Mouse (Mus musculus): Measurements from ENCODE around the gene Zbtb25. TPM values are rescaled to one million over a fixed set of nuclear protein-coding genes. Genes with fewer than 3 reads are reported as not detected.

Zbtb25 gene
- total and polyA plus RNA-seq, 3 experiments: 5.5 to 12.3 TPM; not detected in 1

- DNase-seq (ENCODE audit: low read depth, low spot score): no peak
- peak overlapping the region; percentile 3; the same call in 1 of the 2 replicates for H3K9ac ChIP-seq (ENCODE audit: control insufficient read depth, low read depth, low read length, poor library complexity, severe bottlenecking)
- no peaks in the 10 kb centered on the region for H3K27me3 ChIP-seq (ENCODE audit: control insufficient read depth in 1 of 2, insufficient read depth in 2 of 2, low read length in 2 of 2)
- H3K36me3 ChIP-seq (ENCODE audit: control insufficient read depth in 1 of 2, insufficient read depth in 2 of 2, low read length in 2 of 2): peaks cover 3 to 52% of the 10 kb centered on the region in 2 experiments
- H3K27ac ChIP-seq (ENCODE audit: control insufficient read depth, low read depth, low read length): peak overlapping the region; percentile 40
- H3K9me3 ChIP-seq (replicated peaks; ENCODE audit: insufficient read depth, low read length): no peaks in the 10 kb centered on the region
- H3K4me3 ChIP-seq (ENCODE audit: control insufficient read depth in 1 of 2, insufficient read depth in 1 of 2, low read depth in 2 of 2, low read length in 2 of 2): no peak overlapping the region; a peak in 1 of 4 replicates
- H3K4me1 ChIP-seq (ENCODE audit: control insufficient read depth in 1 of 2, insufficient read depth in 2 of 2, low read length in 2 of 2): peaks cover 17 to 43% of the 10 kb centered on the region in 2 experiments
- peaks cover 87% of the 10 kb centered on the region for H3K79me2 ChIP-seq (ENCODE audit: control insufficient read depth, insufficient read depth, low read length, poor library complexity)
- no peak for TF ChIP-seq RAD21 (IDR thresholded peaks at IDR 0.05; ENCODE audit: low read depth, low read length)
- no peak for TF ChIP-seq HCFC1 (IDR thresholded peaks at IDR 0.05; ENCODE audit: low read depth, low read length)
- TF ChIP-seq TBP (IDR thresholded peaks at IDR 0.05; ENCODE audit: low read depth, low read length): peak; percentile 81
- no peak for TF ChIP-seq EP300 (IDR thresholded peaks at IDR 0.05; ENCODE audit: low read depth in 1 of 2, low read length in 2 of 2)
- TF ChIP-seq TAL1 (IDR thresholded peaks at IDR 0.05; ENCODE audit: low read length): no peak
- no peak for TF ChIP-seq POLR2A (IDR thresholded peaks at IDR 0.05; ENCODE audit: control insufficient read depth in 1 of 2, insufficient read depth in 1 of 2, low read depth in 1 of 2, low read length in 2 of 2, poor library complexity in 1 of 2)
Measured at GRCm38 (mm10) chr12:76374911-76375310, 5.5 kb upstream of the Zbtb25 start.

- H3K9ac ChIP-seq (ENCODE audit: control insufficient read depth, low read depth, low read length, poor library complexity, severe bottlenecking): no peak overlapping the region
- no peak overlapping the region for H3K27ac ChIP-seq (ENCODE audit: control insufficient read depth, low read depth, low read length)
Measured at GRCm38 (mm10) chr12:76373991-76374390, 4.6 kb upstream of the Zbtb25 start.

GRCm38 (mm10) chr12:76372881-76373818 is 3.7 kb upstream of the Zbtb25 start:
- peaks cover 17 to 39% of the 10 kb centered on the region in 2 experiments for H3K4me1 ChIP-seq (ENCODE audit: control insufficient read depth in 1 of 2, insufficient read depth in 2 of 2, low read length in 2 of 2)
- no peaks in the 10 kb centered on the region for H3K9me3 ChIP-seq (replicated peaks; ENCODE audit: insufficient read depth, low read length)
- peak overlapping the region; percentile 87 to 94 for H3K4me3 ChIP-seq (ENCODE audit: control insufficient read depth in 1 of 2, insufficient read depth in 1 of 2, low read depth in 2 of 2, low read length in 2 of 2)
- peak; percentile 73 for DNase-seq (ENCODE audit: low read depth, low spot score)
- H3K79me2 ChIP-seq (ENCODE audit: control insufficient read depth, insufficient read depth, low read length, poor library complexity): peaks cover 90% of the 10 kb centered on the region
- no peaks in the 10 kb centered on the region for H3K27me3 ChIP-seq (ENCODE audit: control insufficient read depth in 1 of 2, insufficient read depth in 2 of 2, low read length in 2 of 2)
- peak overlapping the region; percentile 100 for H3K9ac ChIP-seq (ENCODE audit: control insufficient read depth, low read depth, low read length, poor library complexity, severe bottlenecking)
- peaks cover 3 to 48% of the 10 kb centered on the region in 2 experiments for H3K36me3 ChIP-seq (ENCODE audit: control insufficient read depth in 1 of 2, insufficient read depth in 2 of 2, low read length in 2 of 2)
- H3K27ac ChIP-seq (ENCODE audit: control insufficient read depth, low read depth, low read length): peak overlapping the region; percentile 97
- TF ChIP-seq MXI1 (IDR thresholded peaks at IDR 0.05; ENCODE audit: low read depth, low read length): peak; percentile 30; the same call in 1 of the 2 replicates
- TF ChIP-seq USF2 (IDR thresholded peaks at IDR 0.05; ENCODE audit: borderline replicate concordance in 1 of 2, insufficient read depth in 1 of 2, low read depth in 1 of 2, low read length in 2 of 2): no peak
- TF ChIP-seq JUND (IDR thresholded peaks at IDR 0.05; ENCODE audit: low read depth, low read length): no peak
- TF ChIP-seq ZKSCAN1 (IDR thresholded peaks at IDR 0.05; ENCODE audit: low read depth, low read length): no peak
- no peak for TF ChIP-seq TAL1 (IDR thresholded peaks at IDR 0.05; ENCODE audit: low read length)
- TF ChIP-seq TBP (IDR thresholded peaks at IDR 0.05; ENCODE audit: low read depth, low read length): no peak
- TF ChIP-seq TCF12 (IDR thresholded peaks at IDR 0.05; ENCODE audit: low read depth, low read length): no peak
- TF ChIP-seq SMC3 (IDR thresholded peaks at IDR 0.05; ENCODE audit: low read depth, low read length): no peak
- TF ChIP-seq ETS1 (IDR thresholded peaks at IDR 0.05; ENCODE audit: low read depth, low read length): 0 out of 2 replicates have a peak, but pooled peaks have one; percentile 16
- TF ChIP-seq HCFC1 (IDR thresholded peaks at IDR 0.05; ENCODE audit: low read depth, low read length): no peak
- no peak for TF ChIP-seq MEF2A (IDR thresholded peaks at IDR 0.05; ENCODE audit: extremely low read depth, insufficient replicate concordance, low read depth, low read length, poor library complexity, severe bottlenecking)
- TF ChIP-seq ZC3H11A (IDR thresholded peaks at IDR 0.05; ENCODE audit: low read depth, low read length): no peak
- 0 out of 2 replicates have a peak, but pooled peaks have one; percentile 23 for TF ChIP-seq MAZ (IDR thresholded peaks at IDR 0.05; ENCODE audit: low read depth, low read length)
- no peak for TF ChIP-seq GATA1 (IDR thresholded peaks at IDR 0.05; ENCODE audit: low read depth, low read length)

More at GRCm38 (mm10) chr12:76373991-76374390, 4.6 kb upstream of the Zbtb25 start:
- H3K27me3 ChIP-seq (ENCODE audit: control insufficient read depth in 1 of 2, insufficient read depth in 2 of 2, low read length in 2 of 2): no peaks in the 10 kb centered on the region
- no peak overlapping the region for H3K4me3 ChIP-seq (ENCODE audit: control insufficient read depth in 1 of 2, insufficient read depth in 1 of 2, low read depth in 2 of 2, low read length in 2 of 2)
- H3K79me2 ChIP-seq (ENCODE audit: control insufficient read depth, insufficient read depth, low read length, poor library complexity): peaks cover 88% of the 10 kb centered on the region
- H3K36me3 ChIP-seq (ENCODE audit: control insufficient read depth in 1 of 2, insufficient read depth in 2 of 2, low read length in 2 of 2): peaks cover 3 to 52% of the 10 kb centered on the region in 2 experiments
- H3K9me3 ChIP-seq (replicated peaks; ENCODE audit: insufficient read depth, low read length): no peaks in the 10 kb centered on the region
- no peak for DNase-seq (ENCODE audit: low read depth, low spot score)
- peaks cover 17 to 43% of the 10 kb centered on the region in 2 experiments for H3K4me1 ChIP-seq (ENCODE audit: control insufficient read depth in 1 of 2, insufficient read depth in 2 of 2, low read length in 2 of 2)
- TF ChIP-seq POLR2AphosphoS5 (IDR thresholded peaks at IDR 0.05; ENCODE audit: borderline replicate concordance, low read depth, low read length) (no peak), CHD1 (IDR thresholded peaks at IDR 0.05; ENCODE audit: low read depth, low read length) (no peak), MYC (IDR thresholded peaks at IDR 0.05; ENCODE audit: low read depth, low read length) (no peak), MAX (IDR thresholded peaks at IDR 0.05; ENCODE audit: low read length) (no peak), USF2 (IDR thresholded peaks at IDR 0.05; ENCODE audit: borderline replicate concordance in 1 of 2, insufficient read depth in 1 of 2, low read depth in 1 of 2, low read length in 2 of 2) (no peak), KAT2A (conservative IDR thresholded peaks at IDR 0.05; ENCODE audit: low read depth, low read length) (no peak), SMC3 (IDR thresholded peaks at IDR 0.05; ENCODE audit: low read depth, low read length) (no peak), EP300 (IDR thresholded peaks at IDR 0.05; ENCODE audit: low read depth in 1 of 2, low read length in 2 of 2) (no peak), ZNF384 (IDR thresholded peaks at IDR 0.05; ENCODE audit: low read depth, low read length) (no peak), NELFE (IDR thresholded peaks at IDR 0.05; ENCODE audit: low read depth, low read length) (no peak), POLR2A (IDR thresholded peaks at IDR 0.05; ENCODE audit: control insufficient read depth in 1 of 2, insufficient read depth in 1 of 2, low read depth in 1 of 2, low read length in 2 of 2, poor library complexity in 1 of 2) (no peak), MAFK (IDR thresholded peaks at IDR 0.05; ENCODE audit: borderline replicate concordance, low read depth, low read length) (no peak), JUND (IDR thresholded peaks at IDR 0.05; ENCODE audit: low read depth, low read length) (no peak), ZC3H11A (IDR thresholded peaks at IDR 0.05; ENCODE audit: low read depth, low read length) (no peak)
